Mouse (Mus musculus) thymus, postnatal 14 days (tissue): ENCODE results near the gene Trmo.

Experiments
- DNase-seq: peaks from one replicate; pipeline ENCODE4 v3.0.0; 2021

Trmo gene

GRCm38 (mm10) chr4:46389013-46389611, at the start of gene Trmo:
Trmo (minus strand) TSS chr4:46389437.
- DNase-seq, result peak; percentile 96

GRCm38 (mm10) chr4:46432339-46433036, 43.3 kb upstream of the Trmo start:
- DNase-seq, result no peak

- no peak for DNase-seq
These were observed 39.8 kb upstream of the Trmo start for GRCm38 (mm10) chr4:46428903-46429499.

- no peak for DNase-seq
These were observed 33.4 kb upstream of the Trmo start for GRCm38 (mm10) chr4:46422625-46423024.

- DNase-seq, result no peak
These were observed 29.6 kb upstream of the Trmo start for GRCm38 (mm10) chr4:46418851-46419250.

- peak; percentile 21 for DNase-seq
These were observed 28.3 kb upstream of the Trmo start for GRCm38 (mm10) chr4:46417491-46417890.

GRCm38 (mm10) chr4:46413406-46413805, 24.2 kb upstream of the Trmo start, which contains the start of gene Hemgn:
Hemgn (minus strand) TSS chr4:46413506.
- no peak for DNase-seq

GRCm38 (mm10) chr4:46412113-46412512, 22.9 kb upstream of the Trmo start:
- no peak for DNase-seq

GRCm38 (mm10) chr4:46411489-46411888, 22.3 kb upstream of the Trmo start:
- DNase-seq, result peak; percentile 70

- no peak for DNase-seq
These were observed 21.4 kb upstream of the Trmo start for GRCm38 (mm10) chr4:46410677-46411076.

- DNase-seq, result no peak
These were observed 17.9 kb upstream of the Trmo start for GRCm38 (mm10) chr4:46406966-46407703.

- peak; percentile 77 for DNase-seq
These were observed 15.0 kb upstream of the Trmo start for GRCm38 (mm10) chr4:46404042-46404795.

GRCm38 (mm10) chr4:46398839-46399238, 9.6 kb upstream of the Trmo start:
- DNase-seq, result no peak

GRCm38 (mm10) chr4:46395736-46396135, 6.5 kb upstream of the Trmo start:
- DNase-seq, result no peak

- no peak for DNase-seq
These were observed 5.2 kb upstream of the Trmo start for GRCm38 (mm10) chr4:46394388-46394787.

- peak; percentile 90 for DNase-seq
These were observed 1.2 kb upstream of the Trmo start for GRCm38 (mm10) chr4:46390390-46390970.

- DNase-seq, result peak; percentile 45
These were observed 540 bp upstream of the Trmo start for GRCm38 (mm10) chr4:46389612-46390341.

- DNase-seq, result no peak
These were observed 681 bp downstream of the Trmo start for GRCm38 (mm10) chr4:46388556-46388955.

GRCm38 (mm10) chr4:46374869-46375368, 14.3 kb downstream of the Trmo start:
- DNase-seq, result peak; percentile 81

GRCm38 (mm10) chr4:46374455-46374854, 14.8 kb downstream of the Trmo start:
- peak; percentile 33 for DNase-seq

- DNase-seq, result no peak
These were observed 18.2 kb downstream of the Trmo start for GRCm38 (mm10) chr4:46371030-46371429.
